Mouse (Mus musculus) forebrain, embryonic 12.5 days (tissue): ENCODE measurements around the gene Guk1. TPM values are rescaled to one million over a fixed set of nuclear protein-coding genes. Genes with fewer than 3 reads are reported as not detected.

Source experiments
- ATAC-seq: fragments of 200-750 bp; cut with Nextera tagmentation; 2 replicates; pipeline ENCODE4 v1.8.0; 2017; ENCODE audit warnings: moderate TSS enrichment; ENCODE audit not compliant: low FRiP score
- H3K27ac ChIP-seq: fragments of 300-500 bp; sonication (generic); 2 replicates; pipeline ENCODE4 v1.5.1; 2016; ENCODE audit warnings: mild to moderate bottlenecking
- H3K27me3 ChIP-seq: fragments of 300-500 bp; sonication (generic); 2 replicates; pipeline ENCODE4 v1.6.1; 2016; ENCODE audit warnings: mild to moderate bottlenecking
- H3K36me3 ChIP-seq: fragments of 300-500 bp; sonication (generic); replicated peaks from 2 replicates; pipeline ENCODE4 v1.6.1; 2016; ENCODE audit warnings: mild to moderate bottlenecking
- H3K4me1 ChIP-seq: fragments of 300-500 bp; sonication (generic); 2 replicates; pipeline ENCODE4 v1.6.1; 2016
- H3K4me2 ChIP-seq: fragments of 300-500 bp; sonication (generic); 2 replicates; pipeline ENCODE4 v1.6.1; 2016; ENCODE audit warnings: mild to moderate bottlenecking, moderate library complexity
- H3K4me3 ChIP-seq: fragments of 300-500 bp; sonication (generic); replicated peaks from 2 replicates; pipeline ENCODE4 v1.5.1; 2016; ENCODE audit warnings: mild to moderate bottlenecking
- H3K9ac ChIP-seq: fragments of 300-500 bp; sonication (generic); 2 replicates; pipeline ENCODE4 v1.6.1; 2016; ENCODE audit warnings: mild to moderate bottlenecking
- H3K9me3 ChIP-seq: fragments of 300-500 bp; sonication (generic); 2 replicates; pipeline ENCODE4 v1.6.1; 2016
- WGBS: fragments of 180-500 bp; shearing (Covaris S2); methylation state at CpG from one replicate; pipeline ENCODE4 v1.1.7; 2016; 5-methylcytosine and 5-hydroxymethylcytosine counted together
- polyA plus RNA-seq: library from polyadenylated mRNA; unstranded; fragments of >200 nt; fragmentation: Nextera tagmentation; extraction: Ambion mirVana; gene quantifications from 2 replicates; pipeline ENCODE4 v1.2.1, GENCODE M21; 2016

Gene Guk1
- 83.4 and 95.5 TPM in 2 replicates for polyA plus RNA-seq

GRCm38 (mm10) chr11:59192059-59192386, at the start of gene Guk1:
Gene Guk1 (minus strand): TSS chr11:59192212.
- WGBS: 5% methylated on average over 16 of the region's 16 CpGs
- H3K27ac ChIP-seq: peak within 1 kb of the TSS; percentile 88
- peak within 1 kb of the TSS; percentile 60 for H3K4me3 ChIP-seq
- peak; percentile 33; the same call in 1 of the 2 replicates for ATAC-seq
- H3K36me3 ChIP-seq: no peaks in the 10 kb centered on the region
- H3K9me3 ChIP-seq: no peaks in the 10 kb centered on the region
- H3K4me1 ChIP-seq: peaks cover 12% of the 10 kb centered on the region
- H3K27me3 ChIP-seq: no peaks in the 10 kb centered on the region
- peak within 1 kb of the TSS; percentile 57 for H3K9ac ChIP-seq
- H3K4me2 ChIP-seq: peak within 1 kb of the TSS; percentile 64

- no peak overlapping the region for H3K9ac ChIP-seq
- H3K4me3 ChIP-seq: no peak overlapping the region
- H3K27ac ChIP-seq: 0 out of 2 replicates have a peak overlapping the region, but pooled peaks have one; percentile 26
- H3K4me2 ChIP-seq: no peak overlapping the region
- no peaks in the 10 kb centered on the region for H3K36me3 ChIP-seq
- WGBS: 82% methylated on average over 4 of the region's 4 CpGs
- H3K9me3 ChIP-seq: no peaks in the 10 kb centered on the region
- H3K4me1 ChIP-seq: peaks cover 17% of the 10 kb centered on the region
- ATAC-seq: 0 out of 2 replicates have a peak, but pooled peaks have one; percentile 16
- peaks cover 48% of the 10 kb centered on the region for H3K27me3 ChIP-seq
Measured at GRCm38 (mm10) chr11:59239796-59240195, 47.8 kb upstream of the Guk1 start.

- H3K27ac ChIP-seq: peak overlapping the region; percentile 26; the same call in 1 of the 2 replicates
- no peaks in the 10 kb centered on the region for H3K36me3 ChIP-seq
- H3K9me3 ChIP-seq: no peaks in the 10 kb centered on the region
- peaks cover 17% of the 10 kb centered on the region for H3K4me1 ChIP-seq
- 63% methylated on average over 4 of the region's 4 CpGs for WGBS
- ATAC-seq: peak; percentile 30; the same call in 1 of the 2 replicates
- peaks cover 48% of the 10 kb centered on the region for H3K27me3 ChIP-seq
- H3K9ac ChIP-seq: no peak overlapping the region
- H3K4me2 ChIP-seq: no peak overlapping the region
- H3K4me3 ChIP-seq: no peak overlapping the region
Measured at GRCm38 (mm10) chr11:59239428-59239785, 47.4 kb upstream of the Guk1 start.

GRCm38 (mm10) chr11:59238525-59239427, 46.8 kb upstream of the Guk1 start:
- H3K4me1 ChIP-seq: peaks cover 17% of the 10 kb centered on the region
- no peaks in the 10 kb centered on the region for H3K36me3 ChIP-seq
- 8% methylated on average over 12 of the region's 15 CpGs for WGBS
- H3K4me2 ChIP-seq: no peak overlapping the region
- H3K27me3 ChIP-seq: peaks cover 45% of the 10 kb centered on the region
- peak overlapping the region; percentile 26; the same call in 1 of the 2 replicates for H3K27ac ChIP-seq
- peak; percentile 79 for ATAC-seq
- H3K9ac ChIP-seq: no peak overlapping the region
- H3K4me3 ChIP-seq: no peak overlapping the region
- H3K9me3 ChIP-seq: no peaks in the 10 kb centered on the region

GRCm38 (mm10) chr11:59232797-59233196, 40.8 kb upstream of the Guk1 start:
- Histone ChIP-seq H3K27me3 (peaks cover 4% of the 10 kb centered on the region; the same call in 1 of the 2 replicates), H3K4me2 (no peak overlapping the region), H3K36me3 (no peaks in the 10 kb centered on the region), H3K4me1 (peaks cover 11% of the 10 kb centered on the region), H3K27ac (no peak overlapping the region), H3K9ac (no peak overlapping the region), H3K9me3 (no peaks in the 10 kb centered on the region), H3K4me3 (no peak overlapping the region)
- 59% methylated on average over 2 of the region's 2 CpGs for WGBS
- no peak for ATAC-seq

GRCm38 (mm10) chr11:59230144-59230760, 38.2 kb upstream of the Guk1 start:
- ATAC-seq: no peak
- Histone ChIP-seq H3K4me3 (no peak overlapping the region), H3K27me3 (no peaks in the 10 kb centered on the region), H3K27ac (no peak overlapping the region), H3K9ac (no peak overlapping the region), H3K4me1 (peaks cover 31% of the 10 kb centered on the region), H3K36me3 (no peaks in the 10 kb centered on the region), H3K4me2 (no peak overlapping the region), H3K9me3 (no peaks in the 10 kb centered on the region)
- 17% methylated on average over 7 of the region's 7 CpGs for WGBS

GRCm38 (mm10) chr11:59228122-59228953, 36.3 kb upstream of the Guk1 start, which contains the start of gene Arf1:
Gene Arf1 (minus strand): TSS chr11:59228270.
- Histone ChIP-seq H3K9ac (peak within 1 kb of the TSS; percentile 100), H3K9me3 (no peaks in the 10 kb centered on the region), H3K27me3 (no peaks in the 10 kb centered on the region), H3K36me3 (0 out of 2 replicates have a peak, but pooled peaks cover 6% of the 10 kb centered on the region), H3K27ac (peak within 1 kb of the TSS; percentile 94), H3K4me1 (peaks cover 42% of the 10 kb centered on the region), H3K4me2 (peak within 1 kb of the TSS; percentile 80), H3K4me3 (peak within 1 kb of the TSS; percentile 99)
- 4% methylated on average over 59 of the region's 59 CpGs for WGBS
- ATAC-seq: peak; percentile 98

- peak; percentile 87 for ATAC-seq
- Histone ChIP-seq H3K36me3 (0 out of 2 replicates have a peak, but pooled peaks cover 9% of the 10 kb centered on the region), H3K9ac (peak overlapping the region; percentile 100), H3K9me3 (no peaks in the 10 kb centered on the region), H3K27ac (peak overlapping the region; percentile 94), H3K4me3 (peak overlapping the region; percentile 99), H3K4me1 (peaks cover 45% of the 10 kb centered on the region), H3K4me2 (peak overlapping the region; percentile 80), H3K27me3 (no peaks in the 10 kb centered on the region)
- whole genome bisulfite sequencing: under 1% methylated on average over 51 of the region's 51 CpGs
Measured at GRCm38 (mm10) chr11:59227604-59228121, 35.7 kb upstream of the Guk1 start.

GRCm38 (mm10) chr11:59226787-59227603, 35.0 kb upstream of the Guk1 start:
- H3K4me1 ChIP-seq: peaks cover 45% of the 10 kb centered on the region
- H3K4me2 ChIP-seq: peak overlapping the region; percentile 80
- 8% methylated on average over 21 of the region's 21 CpGs for WGBS
- H3K27ac ChIP-seq: no peak overlapping the region
- no peaks in the 10 kb centered on the region for H3K9me3 ChIP-seq
- peak overlapping the region; percentile 99 for H3K4me3 ChIP-seq
- peak overlapping the region; percentile 100 for H3K9ac ChIP-seq
- no peak for ATAC-seq
- no peaks in the 10 kb centered on the region for H3K27me3 ChIP-seq
- H3K36me3 ChIP-seq: peaks cover 9% of the 10 kb centered on the region; the same call in 1 of the 2 replicates

- no peaks in the 10 kb centered on the region for H3K27me3 ChIP-seq
- no peak for ATAC-seq
- H3K36me3 ChIP-seq: peaks cover 9% of the 10 kb centered on the region; the same call in 1 of the 2 replicates
- H3K9ac ChIP-seq: peak overlapping the region; percentile 100
- WGBS: 79% methylated on average over 3 of the region's 3 CpGs
- H3K4me1 ChIP-seq: peaks cover 45% of the 10 kb centered on the region
- no peaks in the 10 kb centered on the region for H3K9me3 ChIP-seq
- H3K4me3 ChIP-seq: peak overlapping the region; percentile 99
- H3K4me2 ChIP-seq: peak overlapping the region; percentile 80
- no peak overlapping the region for H3K27ac ChIP-seq
Measured at GRCm38 (mm10) chr11:59226251-59226650, 34.2 kb upstream of the Guk1 start.

GRCm38 (mm10) chr11:59225167-59225566, 33.2 kb upstream of the Guk1 start:
- no peaks in the 10 kb centered on the region for H3K9me3 ChIP-seq
- H3K9ac ChIP-seq: no peak overlapping the region; the same call in 1 of the 2 replicates
- H3K4me2 ChIP-seq: no peak overlapping the region
- no peak for ATAC-seq
- no peaks in the 10 kb centered on the region for H3K27me3 ChIP-seq
- no peak overlapping the region for H3K4me3 ChIP-seq
- peaks cover 40% of the 10 kb centered on the region for H3K4me1 ChIP-seq
- peaks cover 14% of the 10 kb centered on the region; the same call in 1 of the 2 replicates for H3K36me3 ChIP-seq
- 89% methylated on average over 2 of the region's 2 CpGs for WGBS
- H3K27ac ChIP-seq: no peak overlapping the region
